Mouse (Mus musculus) bone marrow macrophage, adult 2 months (primary cell): ENCODE data around the gene March10.

Source experiments
- CTCF ChIP-seq: IDR thresholded peaks from 2 replicates; pipeline ENCODE4 v1.5.1; 2012; ENCODE audit warnings: low read depth, mild to moderate bottlenecking, low read length, moderate library complexity
- POLR2A ChIP-seq: IDR thresholded peaks from 2 replicates; pipeline ENCODE4 v1.6.1; 2012; ENCODE audit warnings: mild to moderate bottlenecking, low read depth, low read length, borderline replicate concordance

DNA sequence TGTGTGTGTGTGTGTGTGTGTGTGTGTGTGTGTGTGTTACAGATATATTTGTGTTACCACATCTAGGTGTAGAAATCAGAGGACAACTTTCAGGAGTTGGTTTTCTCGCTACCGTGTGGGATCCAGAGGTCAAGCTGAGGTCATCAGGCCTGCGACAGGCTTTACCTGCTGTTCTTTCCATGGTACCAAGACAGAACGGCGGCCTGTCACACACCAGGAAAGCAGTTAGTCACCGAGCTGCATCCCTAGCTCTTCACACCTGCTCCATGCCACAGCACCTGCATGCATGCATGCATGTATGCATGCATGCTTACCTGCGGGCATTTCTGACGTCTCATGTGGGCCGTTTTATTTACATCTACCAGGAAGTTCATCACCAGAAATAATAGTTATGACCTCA is 9.0 kb upstream of the March10 start:
- TF ChIP-seq POLR2A (no peak), CTCF (no peak)
